8 mouse cellular contexts compared by ENCODE assay signal in the genomic region with DNA sequence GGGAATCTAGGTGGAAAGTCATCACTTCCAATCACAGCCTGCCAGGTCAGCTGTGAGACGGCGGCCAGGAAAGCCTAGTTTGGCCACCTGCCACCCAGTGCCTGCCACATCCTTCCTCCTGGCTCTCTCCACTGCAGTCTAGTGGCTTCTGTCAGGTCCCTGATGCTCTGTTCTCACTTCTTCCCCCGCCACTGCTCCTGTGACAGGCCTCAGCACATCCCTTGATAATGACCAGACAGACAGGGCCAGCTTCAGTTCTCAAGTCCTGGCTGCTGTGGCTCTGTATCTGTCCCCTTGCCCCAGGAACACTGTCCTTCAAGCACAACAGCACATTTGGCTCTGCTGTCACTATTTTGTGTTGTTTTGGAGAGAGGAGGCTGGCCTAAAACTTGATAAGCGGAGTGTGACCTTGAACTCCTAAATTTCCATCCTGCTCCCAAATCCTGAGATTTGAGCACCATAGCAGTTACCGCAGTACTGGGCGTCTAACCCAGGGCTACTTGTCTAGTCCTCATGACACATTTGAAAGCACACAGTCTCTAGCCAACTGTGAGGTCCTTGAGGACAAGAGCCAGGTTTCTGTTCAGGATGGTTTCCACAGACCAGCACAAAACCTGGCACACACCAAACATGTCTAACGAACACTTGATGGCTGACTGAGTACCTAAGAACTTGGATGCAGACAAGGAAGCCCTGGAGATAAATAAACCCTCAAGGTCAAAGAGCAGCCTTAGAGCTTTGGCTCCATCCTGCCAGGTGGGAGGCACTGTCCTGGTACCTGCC.
A peak's percentile ranks its signal among the peaks of the same experiment; 100 is the strongest.
DNase-seq lines count a peak whose midpoint lies in the region; ATAC-seq and TF ChIP-seq lines count a peak whose summit lies in the region.

No protein-coding gene starts in this region.

- peaks cover 39% of the 10 kb centered on the region for H3K4me1 ChIP-seq in intestine, embryonic 16.5 days (ENCODE audit: control insufficient read depth, insufficient read depth, low read length)
- no peaks in the 10 kb centered on the region for H3K4me1 ChIP-seq in intestine, postnatal 0 days (replicated peaks; ENCODE audit: control insufficient read depth, insufficient read depth, low read length)
- H3K4me1 ChIP-seq in heart, embryonic 13.5 days = peaks cover 84% of the 10 kb centered on the region
- H3K4me1 ChIP-seq in megakaryocyte, embryonic 14.5 days = peaks cover 88% of the 10 kb centered on the region

- H3K9me3 ChIP-seq in intestine, embryonic 16.5 days (ENCODE audit: control insufficient read depth, low read length) = no peaks in the 10 kb centered on the region
- H3K9me3 ChIP-seq in intestine, postnatal 0 days (ENCODE audit: control insufficient read depth) = no peaks in the 10 kb centered on the region
- H3K9me3 ChIP-seq in heart, embryonic 13.5 days = no peaks in the 10 kb centered on the region
- no peaks in the 10 kb centered on the region for H3K9me3 ChIP-seq in megakaryocyte, embryonic 14.5 days

- WGBS in intestine, embryonic 16.5 days = 64% methylated on average over 7 of the region's 7 CpGs
- 71% methylated on average over 7 of the region's 7 CpGs for WGBS in intestine, postnatal 0 days
- 39% methylated on average over 7 of the region's 7 CpGs for WGBS in heart, embryonic 13.5 days

- H3K9ac ChIP-seq in intestine, embryonic 16.5 days (ENCODE audit: low read depth, low read length) = no peak overlapping the region; the same call in 1 of the 2 replicates
- no peak overlapping the region for H3K9ac ChIP-seq in intestine, postnatal 0 days (ENCODE audit: low read depth, low read length)
- peak overlapping the region; percentile 44 for H3K9ac ChIP-seq in heart, embryonic 13.5 days

- H3K27me3 ChIP-seq in intestine, embryonic 16.5 days (replicated peaks; ENCODE audit: control insufficient read depth, insufficient read depth, low read length) = no peaks in the 10 kb centered on the region
- no peaks in the 10 kb centered on the region for H3K27me3 ChIP-seq in intestine, postnatal 0 days (replicated peaks; ENCODE audit: control insufficient read depth, insufficient read depth, low read length)
- no peaks in the 10 kb centered on the region for H3K27me3 ChIP-seq in heart, embryonic 13.5 days (replicated peaks)
- no peaks in the 10 kb centered on the region for H3K27me3 ChIP-seq in megakaryocyte, embryonic 14.5 days (replicated peaks)

- H3K27ac ChIP-seq in intestine, embryonic 16.5 days (ENCODE audit: low read length) = 0 out of 2 replicates have a peak overlapping the region, but pooled peaks have one; percentile 8
- no peak overlapping the region for H3K27ac ChIP-seq in intestine, postnatal 0 days (ENCODE audit: low read depth, low read length)
- H3K27ac ChIP-seq in heart, embryonic 13.5 days (replicated peaks) = peak overlapping the region; percentile 86

- no peak for ATAC-seq in intestine, embryonic 16.5 days
- ATAC-seq in intestine, postnatal 0 days = no peak
- ATAC-seq in heart, embryonic 13.5 days (ENCODE audit: extremely low read depth, insufficient number of reproducible peaks, low FRiP score, low TSS enrichment) = no peak
- no peak for ATAC-seq in erythroblast, adult 5-6 weeks (replicated peaks; ENCODE audit: low FRiP score, poor library complexity, severe bottlenecking)

- no peak overlapping the region for H3K4me2 ChIP-seq in intestine, embryonic 16.5 days (ENCODE audit: low read depth, low read length)
- H3K4me2 ChIP-seq in intestine, postnatal 0 days (replicated peaks; ENCODE audit: low read depth) = no peak overlapping the region
- H3K4me2 ChIP-seq in heart, embryonic 13.5 days = peak overlapping the region; percentile 20; the same call in 1 of the 2 replicates

- no peak for TF ChIP-seq CTCF in intestine, postnatal 0 days (IDR thresholded peaks at IDR 0.05; ENCODE audit: low read depth)

- H3K4me3 ChIP-seq in intestine, embryonic 16.5 days (ENCODE audit: low read length) = no peak overlapping the region
- no peak overlapping the region for H3K4me3 ChIP-seq in intestine, postnatal 0 days (ENCODE audit: low read depth, low read length)
- no peak overlapping the region for H3K4me3 ChIP-seq in heart, embryonic 13.5 days
- peak overlapping the region; percentile 5 for H3K4me3 ChIP-seq in megakaryocyte, embryonic 14.5 days (replicated peaks)

- peaks cover 18% of the 10 kb centered on the region for H3K36me3 ChIP-seq in intestine, embryonic 16.5 days (ENCODE audit: control insufficient read depth, insufficient read depth, low read length)
- H3K36me3 ChIP-seq in intestine, postnatal 0 days (ENCODE audit: control insufficient read depth, insufficient read depth) = peaks cover 68% of the 10 kb centered on the region
- peaks cover 67% of the 10 kb centered on the region for H3K36me3 ChIP-seq in heart, embryonic 13.5 days
- peaks cover 92% of the 10 kb centered on the region for H3K36me3 ChIP-seq in megakaryocyte, embryonic 14.5 days (replicated peaks; ENCODE audit: low read length)

- DNase-seq in urinary bladder, postnatal 14 days (ENCODE audit: low spot score) = peak; percentile 31
- no peak for DNase-seq in urinary bladder, postnatal 4 days (ENCODE audit: low spot score in 2 of 2)
- DNase-seq in spleen, postnatal 36 days (ENCODE audit: low spot score in 2 of 2) = no peak
